Mouse (Mus musculus) stomach, embryonic 16.5 days (tissue): ENCODE measurements around the gene Nme7. TPM values are rescaled to one million over a fixed set of nuclear protein-coding genes. Genes with fewer than 3 reads are reported as not detected.

ENCODE experiments used
- ATAC-seq: fragments of 200-750 bp; cut with Nextera tagmentation; 2 replicates; pipeline ENCODE4 v1.8.0; 2017; ENCODE audit warnings: moderate number of reproducible peaks, moderate TSS enrichment; ENCODE audit not compliant: insufficient read depth, low FRiP score
- H3K27ac ChIP-seq: fragments of 300-500 bp; sonication (generic); 2 replicates; pipeline ENCODE4 v1.5.1; 2014; ENCODE audit warnings: low read length
- H3K27me3 ChIP-seq: fragments of 300-500 bp; sonication (generic); 2 replicates; pipeline ENCODE4 v1.6.1; 2014; ENCODE audit warnings: low read length, control low read depth, mixed read lengths; ENCODE audit not compliant: control insufficient read depth, insufficient read depth
- H3K36me3 ChIP-seq: fragments of 300-500 bp; sonication (generic); 2 replicates; pipeline ENCODE4 v1.6.1; 2014; ENCODE audit warnings: low read length; ENCODE audit not compliant: control insufficient read depth, insufficient read depth
- H3K4me1 ChIP-seq: fragments of 300-500 bp; sonication (generic); 2 replicates; pipeline ENCODE4 v1.6.1; 2014; ENCODE audit warnings: low read length, control low read depth, mixed read lengths; ENCODE audit not compliant: control insufficient read depth, insufficient read depth
- H3K4me2 ChIP-seq: fragments of 300-500 bp; sonication (generic); 2 replicates; pipeline ENCODE4 v1.6.1; 2014; ENCODE audit warnings: low read depth, low read length, mixed read lengths
- H3K4me3 ChIP-seq: fragments of 300-500 bp; sonication (generic); replicated peaks from 2 replicates; pipeline ENCODE4 v1.5.1; 2014; ENCODE audit warnings: mild to moderate bottlenecking, low read length
- H3K9ac ChIP-seq: fragments of 300-500 bp; sonication (generic); 2 replicates; pipeline ENCODE4 v1.6.1; 2014; ENCODE audit warnings: low read length
- H3K9me3 ChIP-seq: fragments of 300-500 bp; sonication (generic); replicated peaks from 2 replicates; pipeline ENCODE4 v1.6.1; 2016; ENCODE audit warnings: low read length, control low read depth; ENCODE audit not compliant: control insufficient read depth
- WGBS: fragments of 180-500 bp; shearing (Covaris S2); extraction: QIAGEN DNeasy Blood & Tissue Kit; methylation state at CpG from one replicate; pipeline ENCODE4 v1.1.7; 2014; 5-methylcytosine and 5-hydroxymethylcytosine counted together
- polyA plus RNA-seq: library from polyadenylated mRNA; unstranded; fragments of >200 nt; fragmentation: Nextera tagmentation; extraction: Ambion mirVana; gene quantifications from 2 replicates; pipeline ENCODE4 v1.2.1, GENCODE M21; 2015

The Nme7 gene
- polyA plus RNA-seq, result 30.3 and 33.8 TPM in 2 replicates

DNA sequence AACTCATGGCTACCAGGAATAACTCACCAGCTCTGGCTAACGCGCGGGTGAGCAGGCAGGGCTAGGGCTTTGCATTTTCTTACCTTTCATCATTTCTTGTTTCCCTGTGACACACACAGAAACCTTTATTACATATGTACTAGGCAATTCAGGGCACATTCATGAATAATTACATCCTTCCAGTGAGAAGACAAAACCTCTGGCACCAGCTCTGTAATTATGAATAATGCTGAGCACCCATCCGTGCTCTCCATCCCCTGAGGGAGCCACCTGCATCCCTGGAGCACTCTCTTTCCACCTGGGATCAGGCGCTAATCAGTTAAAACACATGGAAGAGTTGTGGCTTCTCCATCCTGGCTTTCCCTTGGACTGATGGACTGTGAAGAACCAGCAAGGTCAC, at the start of gene Nme7:
Nme7 (plus strand) TSS at position 301 of the 400 bp plus-strand sequence.
- peaks cover 19% of the 10 kb centered on the region for H3K36me3 ChIP-seq
- H3K4me3 ChIP-seq, result no peak within 1 kb of the TSS
- H3K27ac ChIP-seq, result no peak within 1 kb of the TSS
- no peaks in the 10 kb centered on the region for H3K9me3 ChIP-seq
- 78% methylated on average over 5 of the region's 5 CpGs for WGBS
- no peak for ATAC-seq
- no peaks in the 10 kb centered on the region for H3K27me3 ChIP-seq
- no peak within 1 kb of the TSS for H3K9ac ChIP-seq
- H3K4me1 ChIP-seq, result peaks cover 12% of the 10 kb centered on the region
- H3K4me2 ChIP-seq, result no peak within 1 kb of the TSS

DNA sequence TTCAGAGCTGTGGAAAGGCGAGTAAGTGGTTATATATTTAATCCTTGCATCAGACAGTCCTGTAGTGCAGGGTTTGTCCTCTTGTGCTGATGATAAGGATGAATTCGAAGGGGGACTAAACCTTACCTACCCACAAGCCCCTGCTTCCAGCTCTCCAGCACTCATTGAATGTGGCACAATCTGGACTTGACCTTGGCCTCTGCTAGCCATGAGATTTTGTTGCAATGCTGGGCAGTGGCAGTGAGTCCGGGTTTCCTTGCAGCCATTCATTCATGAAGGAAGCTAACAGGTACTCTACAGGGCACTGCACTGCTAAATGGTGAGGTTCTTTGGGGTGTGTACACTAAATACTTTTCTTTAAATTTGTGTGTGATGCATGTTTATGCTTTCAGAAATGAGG, 49.1 kb upstream of the Nme7 start:
- no peaks in the 10 kb centered on the region for H3K9me3 ChIP-seq
- no peak overlapping the region for H3K27ac ChIP-seq
- no peak overlapping the region for H3K9ac ChIP-seq
- H3K4me1 ChIP-seq, result peaks cover 11% of the 10 kb centered on the region
- WGBS, result 67% methylated on average over 3 of the region's 3 CpGs
- H3K4me3 ChIP-seq, result no peak overlapping the region
- 0 out of 2 replicates have a peak, but pooled peaks cover 7% of the 10 kb centered on the region for H3K36me3 ChIP-seq
- ATAC-seq, result no peak
- H3K4me2 ChIP-seq, result no peak overlapping the region
- no peaks in the 10 kb centered on the region for H3K27me3 ChIP-seq

DNA sequence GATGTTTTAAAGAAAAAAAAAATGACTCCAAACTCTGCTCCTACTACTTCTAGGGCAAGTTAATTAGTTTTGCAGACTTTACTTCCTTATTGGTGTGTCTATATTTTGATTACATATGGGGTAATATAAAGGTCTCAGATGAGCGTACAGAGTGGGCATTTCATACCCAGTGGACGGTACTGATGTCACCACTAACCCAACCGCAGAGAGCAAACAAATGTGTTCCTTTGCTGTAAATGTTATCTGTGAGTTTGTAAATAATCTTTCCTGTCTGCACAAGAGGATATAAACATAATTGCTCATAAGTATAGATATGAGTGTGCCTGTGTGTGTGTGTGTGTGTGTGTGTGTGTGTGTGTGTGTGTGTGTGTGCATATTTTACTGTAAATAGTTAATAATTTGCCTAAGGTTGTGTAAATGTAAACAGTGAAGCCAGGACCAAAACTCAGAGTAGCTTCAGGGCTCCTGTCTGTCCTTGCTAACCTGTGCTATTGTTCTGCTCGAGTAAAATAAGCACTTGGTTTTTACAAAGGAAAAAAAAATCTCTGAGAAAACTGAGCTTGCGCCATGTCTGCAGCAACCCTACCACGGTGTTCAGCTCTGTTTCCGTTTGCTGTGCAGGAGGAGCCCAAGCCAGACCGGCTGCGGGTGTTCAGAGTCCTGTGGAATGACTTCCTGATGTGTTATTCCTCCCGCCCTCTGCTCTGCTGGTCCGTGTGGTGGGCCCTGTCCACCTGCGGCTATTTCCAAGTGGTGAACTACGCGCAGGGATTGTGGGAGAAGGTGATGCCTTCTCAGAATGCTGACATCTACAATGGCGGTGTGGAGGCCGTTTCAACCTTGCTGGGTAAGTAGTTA, 43.5 kb upstream of the Nme7 start:
- Histone ChIP-seq H3K36me3 (peaks cover 16% of the 10 kb centered on the region; the same call in 1 of the 2 replicates), H3K4me2 (no peak overlapping the region), H3K4me1 (no peaks in the 10 kb centered on the region), H3K9ac (no peak overlapping the region), H3K9me3 (no peaks in the 10 kb centered on the region), H3K27ac (peak overlapping the region; percentile 58; the same call in 1 of the 2 replicates), H3K27me3 (no peaks in the 10 kb centered on the region), H3K4me3 (no peak overlapping the region)
- ATAC-seq, result peak; percentile 60; the same call in 1 of the 2 replicates
- 68% methylated on average over 16 of the region's 16 CpGs for WGBS

DNA sequence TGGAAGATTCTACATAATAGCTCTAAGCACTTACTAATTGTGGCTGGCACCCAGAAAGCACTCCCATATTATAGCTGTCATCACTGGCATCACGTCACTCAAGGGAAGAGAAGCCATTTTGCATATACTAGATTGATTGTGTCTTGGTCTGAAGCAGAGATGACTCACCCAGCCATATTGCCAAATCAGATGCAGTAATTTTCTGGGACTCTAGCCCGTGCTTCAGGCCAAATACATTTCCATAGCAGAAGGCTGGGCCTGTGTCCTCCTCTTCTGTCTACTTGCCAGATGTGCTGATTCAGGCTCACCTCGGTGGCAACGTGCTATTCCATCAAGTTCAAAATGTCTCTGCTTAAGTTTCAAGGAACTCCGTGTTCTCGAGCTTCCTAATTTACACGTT, 42.4 kb upstream of the Nme7 start:
- Histone ChIP-seq H3K4me1 (no peaks in the 10 kb centered on the region), H3K9me3 (no peaks in the 10 kb centered on the region), H3K9ac (no peak overlapping the region), H3K27me3 (no peaks in the 10 kb centered on the region), H3K27ac (no peak overlapping the region), H3K36me3 (peaks cover 16% of the 10 kb centered on the region; the same call in 1 of the 2 replicates), H3K4me2 (no peak overlapping the region), H3K4me3 (no peak overlapping the region)
- 88% methylated on average over 7 of the region's 7 CpGs for WGBS
- ATAC-seq, result no peak

DNA sequence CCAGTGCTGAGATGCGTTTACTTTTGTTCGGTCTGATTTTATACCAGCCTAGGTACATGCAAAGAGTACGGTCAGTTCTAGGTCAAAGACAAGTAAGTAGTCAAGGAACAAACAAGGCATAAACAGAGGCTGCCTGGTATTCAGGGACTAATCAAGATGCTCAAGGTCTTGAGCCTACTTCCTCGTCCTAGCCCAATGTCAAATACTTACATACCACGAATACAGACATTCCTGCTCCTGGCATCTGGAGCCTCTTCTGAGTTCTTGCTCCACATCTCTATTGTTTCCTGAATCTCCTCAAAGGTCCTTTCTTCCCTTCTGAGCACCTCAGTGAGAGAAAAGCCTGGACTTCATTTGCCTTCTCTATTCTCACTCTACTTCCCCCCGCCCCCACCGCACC, 33.0 kb upstream of the Nme7 start:
- Histone ChIP-seq H3K4me1 (no peaks in the 10 kb centered on the region), H3K27ac (no peak overlapping the region), H3K9ac (no peak overlapping the region), H3K4me3 (no peak overlapping the region), H3K27me3 (no peaks in the 10 kb centered on the region), H3K4me2 (no peak overlapping the region), H3K36me3 (no peaks in the 10 kb centered on the region), H3K9me3 (no peaks in the 10 kb centered on the region)
- 76% methylated on average over 7 of the region's 7 CpGs for WGBS
- ATAC-seq, result no peak

DNA sequence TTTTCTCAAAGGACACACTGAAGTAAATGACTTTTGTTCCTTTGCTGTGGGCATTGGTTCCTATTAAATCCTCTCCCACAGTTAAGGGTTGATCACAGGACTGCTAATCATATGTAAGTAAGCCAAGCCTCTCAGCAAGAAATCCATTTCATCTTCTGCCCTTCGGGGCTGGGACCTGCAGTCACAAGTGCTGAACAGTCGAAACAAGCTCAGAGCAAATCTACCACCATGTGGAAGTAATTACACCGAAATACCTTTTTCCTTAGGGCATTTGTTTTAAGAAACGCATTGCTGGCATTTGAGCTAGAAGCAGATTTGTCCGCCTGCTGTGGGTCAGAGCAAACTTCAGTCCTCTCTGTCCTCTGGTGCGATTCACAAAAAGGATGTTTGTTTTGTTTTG, 30.3 kb upstream of the Nme7 start:
- Histone ChIP-seq H3K9me3 (no peaks in the 10 kb centered on the region), H3K27me3 (no peaks in the 10 kb centered on the region), H3K4me3 (no peak overlapping the region), H3K4me2 (no peak overlapping the region), H3K4me1 (no peaks in the 10 kb centered on the region), H3K27ac (no peak overlapping the region), H3K36me3 (no peaks in the 10 kb centered on the region), H3K9ac (no peak overlapping the region)
- no peak for ATAC-seq
- WGBS, result 68% methylated on average over 6 of the region's 6 CpGs

DNA sequence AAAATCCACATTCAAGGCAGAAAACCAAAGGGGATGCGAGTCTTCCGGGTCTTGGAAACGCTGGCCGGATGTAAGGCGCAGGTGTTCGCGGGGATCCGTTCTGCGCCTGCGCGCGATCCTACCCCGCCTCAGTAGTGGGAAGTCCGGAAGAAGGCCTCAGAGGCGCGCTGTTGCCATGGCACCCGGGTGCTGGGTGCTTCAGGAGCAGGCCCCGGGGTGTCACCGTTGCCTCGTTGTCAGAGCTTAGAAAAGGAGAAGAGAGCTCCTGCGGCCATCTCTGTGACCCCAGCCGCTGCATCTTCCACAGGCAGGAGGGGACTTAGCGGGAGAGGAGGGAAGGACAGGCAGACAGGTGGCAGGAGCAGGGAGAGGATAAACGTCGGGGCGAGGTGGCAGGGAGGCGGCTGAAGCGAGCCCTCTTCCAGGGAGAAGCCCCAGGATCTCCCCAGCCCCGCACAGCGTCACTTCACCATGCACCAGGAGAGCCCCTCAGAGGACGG, 28.4 kb upstream of the Nme7 start, which contains the start of gene Ccdc181:
Ccdc181 (plus strand) TSS at position 131 of the 500 bp plus-strand sequence.
- ATAC-seq, result peak; percentile 99
- Histone ChIP-seq H3K27me3 (no peaks in the 10 kb centered on the region), H3K4me3 (peak within 1 kb of the TSS; percentile 60), H3K9ac (peak within 1 kb of the TSS; percentile 66), H3K36me3 (no peaks in the 10 kb centered on the region), H3K4me1 (no peaks in the 10 kb centered on the region), H3K9me3 (no peaks in the 10 kb centered on the region), H3K27ac (no peak within 1 kb of the TSS), H3K4me2 (peak within 1 kb of the TSS; percentile 86)
- WGBS, result under 1% methylated on average over 31 of the region's 31 CpGs

DNA sequence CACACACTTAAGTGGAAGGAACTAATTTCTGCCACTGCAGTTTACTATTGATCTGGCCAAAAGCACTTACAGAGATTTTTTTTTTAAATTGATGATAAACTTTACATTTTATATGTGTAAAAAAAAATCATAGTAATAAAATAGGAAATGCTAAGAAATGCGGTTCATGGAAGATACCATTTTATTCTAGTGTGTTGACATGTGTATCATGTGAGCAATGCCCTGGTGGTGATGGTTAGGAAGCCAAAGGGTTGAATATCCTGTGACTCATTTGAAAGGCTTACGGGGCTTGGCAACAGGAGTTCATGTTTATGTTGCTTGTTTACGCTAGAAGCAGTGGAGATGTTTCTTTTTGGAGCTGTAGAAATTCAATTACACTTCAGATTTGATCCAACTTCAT, 27.4 kb upstream of the Nme7 start:
- no peak overlapping the region for H3K4me3 ChIP-seq
- H3K36me3 ChIP-seq, result no peaks in the 10 kb centered on the region
- no peaks in the 10 kb centered on the region for H3K4me1 ChIP-seq
- H3K27ac ChIP-seq, result no peak overlapping the region
- no peak for ATAC-seq
- H3K4me2 ChIP-seq, result no peak overlapping the region
- H3K27me3 ChIP-seq, result no peaks in the 10 kb centered on the region
- no peak overlapping the region for H3K9ac ChIP-seq
- no peaks in the 10 kb centered on the region for H3K9me3 ChIP-seq
- WGBS, result 79% methylated on average over 3 of the region's 3 CpGs

DNA sequence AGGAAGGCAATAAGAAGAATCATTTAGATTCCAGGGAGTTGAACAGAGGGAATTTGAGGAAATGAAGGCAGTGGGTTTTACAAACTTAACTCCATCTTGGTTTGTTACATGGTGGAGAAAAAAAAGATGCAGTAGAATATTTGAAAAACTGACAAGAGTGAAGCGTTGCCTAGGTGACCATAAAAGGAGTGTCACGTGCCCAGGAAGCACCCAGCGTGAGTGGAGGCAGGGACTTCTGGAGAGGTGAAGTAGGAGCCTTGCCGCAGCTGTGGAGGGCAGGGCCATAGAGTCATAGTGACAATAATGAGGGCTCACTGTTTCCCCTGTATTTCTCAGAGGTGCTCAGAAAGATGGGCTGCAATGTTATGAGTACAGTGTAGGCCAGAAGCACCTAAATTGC, 24.6 kb upstream of the Nme7 start:
- ATAC-seq, result no peak
- Histone ChIP-seq H3K36me3 (no peaks in the 10 kb centered on the region), H3K4me2 (no peak overlapping the region), H3K9me3 (no peaks in the 10 kb centered on the region), H3K27ac (no peak overlapping the region), H3K4me1 (no peaks in the 10 kb centered on the region), H3K27me3 (no peaks in the 10 kb centered on the region), H3K9ac (no peak overlapping the region), H3K4me3 (no peak overlapping the region)
- 62% methylated on average over 4 of the region's 4 CpGs for WGBS
